Mouse (Mus musculus) mouse embryonic stem cell (cell line): Measurements from ENCODE around the gene Iars2.

Experiments used
- in situ Hi-C, 2 experiments: fragments of 300-500 bp; cut with MboI; formaldehyde crosslinking; loops; 1 replicate in 1 of 2; 3 replicates in 1 of 2; pipeline ENCODE4 v1.14.3; 2019 to 2020; ENCODE audit warnings: low sequenced_read_pairs in 2 of 2, low pct_unique_long_range_greater_than_20kb in 1 of 2, mixed read lengths in 1 of 2; ENCODE audit not compliant: unreplicated experiment in 1 of 2

Gene Iars2

GRCm38 (mm10) chr1:185247429-185248085 lies 81.6 kb downstream of the Iars2 start:
- in situ Hi-C loops: no loop called here

GRCm38 (mm10) chr1:185245456-185245855 lies 83.7 kb downstream of the Iars2 start:
- in situ Hi-C loops: no loop called here

GRCm38 (mm10) chr1:185243013-185243412 lies 86.2 kb downstream of the Iars2 start:
- in situ Hi-C loops: no loop called here

GRCm38 (mm10) chr1:185236530-185236929 lies 92.7 kb downstream of the Iars2 start:
- in situ Hi-C loops: no loop called here

- in situ Hi-C loops: no loop called here
Observed at GRCm38 (mm10) chr1:185235837-185236236, 93.4 kb downstream of the Iars2 start.
